Mouse (Mus musculus) erythroid progenitor cell, adult 5-6 weeks (primary cell): ENCODE data around the gene Ccdc9. TPM values are rescaled to one million over a fixed set of nuclear protein-coding genes. Genes with fewer than 3 reads are reported as not detected.
A peak's percentile ranks its signal among the peaks of the same experiment; 100 is the strongest.
"Not testable (repeated sequence)": the region's sequence is repeated elsewhere in the genome, so short reads cannot be mapped to it uniquely, and the experiment has no call there.

ENCODE experiments used
- ATAC-seq: replicated peaks from 2 replicates; pipeline ENCODE4 v1.8.0; 2016; ENCODE audit warnings: moderate number of reproducible peaks, mild to moderate bottlenecking, moderate TSS enrichment, inconsistent platforms; ENCODE audit not compliant: poor library complexity, low FRiP score, severe bottlenecking
- total RNA-seq, 2 experiments: library from RNA; stranded (forward) in 1 of 2; stranded (reverse) in 1 of 2; fragments of 150-400 nt in 1 of 2; fragments of 186-747, 209-891 nt in 1 of 2; gene quantifications; 2 replicates each; pipeline versions ENCODE4 v1.2.3 to v1.2.4; 2015 to 2017; ENCODE audit warnings: low replicate concordance in 2 of 2

The Ccdc9 gene
- total RNA-seq, 2 experiments from 2014 or later = 15.1 to 39.5 TPM

DNA sequence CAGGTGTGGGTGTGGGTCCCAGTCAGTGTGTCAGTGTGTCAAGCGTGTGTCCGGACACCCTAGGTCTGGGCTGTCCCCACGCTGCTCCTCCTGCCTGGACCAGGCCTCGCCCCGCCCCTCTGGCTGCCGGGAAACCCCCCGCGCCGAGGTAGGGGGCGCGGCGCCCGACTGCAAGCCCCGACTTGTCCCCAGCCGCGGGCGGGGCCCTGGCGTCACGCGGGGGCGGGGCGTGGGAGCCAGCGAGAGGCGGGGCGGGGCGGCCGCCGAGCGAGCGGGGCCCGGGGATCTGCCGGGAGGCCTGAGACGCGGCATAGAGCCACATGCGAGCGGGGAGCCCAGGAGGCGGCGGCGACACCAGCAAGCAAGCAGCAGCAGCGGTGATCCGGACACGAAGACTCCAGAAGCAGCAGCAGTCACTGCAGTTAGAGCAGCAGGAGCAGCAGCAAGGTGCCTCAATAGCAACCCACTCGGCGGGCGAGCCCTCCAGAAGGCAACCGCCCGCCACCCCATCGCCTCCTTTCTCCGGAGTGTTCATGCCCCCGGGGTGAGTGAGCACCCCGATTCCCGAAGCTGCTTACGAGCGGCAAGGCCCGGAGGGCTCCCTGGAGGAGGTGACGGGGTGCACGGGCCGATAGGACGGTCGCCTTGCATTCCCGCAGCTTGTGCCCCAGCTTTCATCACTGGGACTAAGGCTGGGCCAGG is 22.9 kb upstream of the Ccdc9 start:
- ATAC-seq = peak; percentile 62

DNA sequence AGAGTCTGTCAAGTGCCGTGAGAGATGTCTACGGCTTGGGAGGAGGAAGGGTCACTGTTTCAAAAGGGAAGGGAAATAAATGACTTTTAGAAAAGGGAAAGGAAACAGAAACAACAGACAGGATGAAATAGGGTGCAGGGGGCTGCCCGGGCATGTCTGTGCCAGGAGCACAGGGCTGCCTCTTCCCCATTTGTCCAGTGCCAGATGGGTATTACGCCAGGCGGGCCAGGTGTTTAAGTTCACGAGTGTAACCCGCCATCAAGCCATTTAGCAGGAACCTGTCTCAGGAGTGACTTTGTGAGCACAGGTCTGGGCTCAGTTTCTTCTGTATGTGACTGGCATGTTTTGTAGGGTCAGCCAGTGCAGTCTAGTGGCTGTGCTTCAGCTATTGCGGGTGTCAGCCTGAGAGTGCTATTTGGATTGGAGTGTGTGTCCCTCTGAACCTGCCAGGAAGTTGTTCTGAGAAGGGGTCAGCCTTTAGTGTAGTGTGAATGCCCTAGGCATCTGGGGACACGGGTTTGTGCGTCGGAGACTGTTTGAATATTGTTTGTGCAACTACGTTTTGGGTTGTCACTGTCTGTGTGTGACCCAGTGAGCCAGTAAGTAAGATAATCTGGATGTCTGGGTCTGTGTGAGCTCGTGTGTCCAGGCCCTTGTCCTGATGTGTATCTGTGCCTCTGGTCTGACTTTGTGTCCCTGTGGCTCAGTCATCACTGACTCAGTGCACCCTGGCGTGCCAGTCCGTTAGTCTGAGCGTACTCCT is 22.1 kb upstream of the Ccdc9 start:
- ATAC-seq = no peak

DNA sequence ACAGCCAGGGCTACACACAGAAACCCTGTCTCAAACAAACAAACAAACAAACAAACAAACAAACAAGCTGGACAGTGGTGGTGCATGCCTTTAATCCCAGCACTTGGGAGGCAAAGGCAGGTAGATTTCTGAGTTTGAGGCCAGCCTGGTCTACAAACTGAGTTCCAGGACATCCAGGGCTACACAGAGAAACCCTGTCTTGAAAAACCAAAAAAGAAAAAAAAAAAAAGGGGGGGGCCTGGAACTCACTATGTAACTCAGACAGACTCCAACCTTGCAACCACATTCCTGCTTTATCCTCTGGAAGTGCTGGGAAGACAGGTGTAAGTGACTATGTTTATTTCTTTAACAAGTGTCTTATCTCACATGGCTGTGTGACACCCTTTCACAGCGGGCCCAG is 21.5 kb upstream of the Ccdc9 start, which contains the start of gene Bbc3:
TSS of gene Bbc3 (plus strand) at position 301 of the 400 bp plus-strand sequence.
- ATAC-seq = not testable (repeated sequence)

DNA sequence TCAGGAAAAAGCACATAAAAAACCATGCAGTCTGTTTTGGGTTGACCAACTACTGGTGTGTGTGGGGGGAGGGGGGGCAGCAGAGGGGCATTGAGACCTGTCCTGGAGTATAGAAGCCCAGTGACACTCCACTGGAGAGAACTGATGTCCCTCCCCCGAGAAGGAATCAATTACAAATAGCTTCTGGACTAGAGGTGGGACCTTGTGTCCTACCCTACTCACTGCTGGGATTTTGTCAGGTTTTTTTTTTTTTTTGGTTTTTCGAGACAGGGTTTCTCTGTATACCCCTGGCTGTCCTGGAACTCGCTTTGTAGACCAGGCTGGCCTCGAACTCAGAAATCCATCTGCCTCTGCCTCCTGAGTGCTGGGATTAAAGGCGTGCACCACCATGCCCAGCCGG is 20.5 kb upstream of the Ccdc9 start:
- ATAC-seq = not testable (repeated sequence)

DNA sequence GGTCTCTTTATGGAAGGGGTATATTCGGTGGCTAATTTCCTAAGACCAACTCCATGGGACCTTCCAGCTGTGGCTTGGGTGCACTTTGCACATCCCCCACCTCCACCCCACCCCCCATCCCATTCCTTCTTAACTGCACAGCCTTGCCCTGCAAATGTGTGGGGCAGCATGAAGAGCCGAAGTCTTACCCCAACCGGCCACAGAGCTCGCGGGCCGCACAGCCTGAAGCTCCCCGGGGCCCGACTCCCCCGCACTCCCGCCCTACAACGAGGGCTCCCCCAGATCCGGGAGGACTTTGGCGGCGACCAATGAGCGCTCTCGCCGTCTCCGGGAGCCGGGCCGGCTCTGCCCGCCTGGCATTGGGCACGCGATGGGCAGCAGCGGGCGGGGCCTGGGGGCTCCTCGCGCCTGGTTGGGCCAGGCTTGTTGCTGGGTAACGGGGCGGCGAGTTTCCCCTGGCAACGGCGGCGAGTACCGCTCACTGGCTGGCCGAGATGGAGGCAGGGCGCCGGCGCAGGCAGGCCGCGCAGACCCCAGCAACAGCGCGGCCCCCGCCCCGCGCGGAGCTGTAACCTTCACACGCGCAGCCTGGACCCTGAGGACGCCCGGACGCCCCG is 12.9 kb upstream of the Ccdc9 start:
- peak; percentile 18; the same call in 1 of the 2 replicates for ATAC-seq

DNA sequence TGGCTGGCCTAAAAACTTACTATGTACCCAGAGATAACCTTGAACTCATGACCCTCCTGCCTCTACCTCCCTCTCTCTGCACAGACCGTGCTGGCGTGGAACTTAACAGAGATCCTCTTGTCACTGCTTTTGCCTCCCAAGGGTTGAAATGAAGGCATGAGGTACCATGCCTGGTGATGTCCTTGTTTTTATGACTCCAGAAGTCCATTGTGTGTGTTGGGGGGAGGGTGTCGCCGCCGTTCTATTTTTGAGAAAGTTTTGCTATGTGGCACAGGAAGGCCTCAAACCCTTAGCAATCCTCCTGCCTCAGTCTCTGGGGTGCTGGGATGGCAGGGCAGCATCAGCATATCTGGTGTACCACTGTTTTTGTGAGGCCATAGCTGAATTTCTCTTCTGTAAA is 12.3 kb upstream of the Ccdc9 start:
- ATAC-seq = no peak

DNA sequence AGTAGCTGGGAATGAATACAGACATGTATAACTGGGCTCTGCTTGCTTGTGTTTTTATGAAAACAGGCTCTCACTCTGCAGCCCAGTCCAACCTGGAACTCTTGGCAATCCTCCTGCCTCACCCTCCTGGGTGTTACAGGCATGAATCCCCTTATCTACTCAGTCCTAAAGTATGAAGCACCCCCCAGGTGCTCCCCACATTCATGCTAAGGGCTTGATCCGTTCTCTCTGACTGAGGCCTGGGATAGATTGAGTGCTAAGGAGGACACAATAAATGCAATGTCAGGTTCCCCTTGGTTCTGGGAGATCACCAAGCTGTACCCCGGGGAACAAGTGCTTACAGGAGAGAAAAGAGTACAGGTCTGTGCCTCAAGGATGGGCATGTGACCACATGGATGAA is 11.0 kb upstream of the Ccdc9 start:
- no peak for ATAC-seq

DNA sequence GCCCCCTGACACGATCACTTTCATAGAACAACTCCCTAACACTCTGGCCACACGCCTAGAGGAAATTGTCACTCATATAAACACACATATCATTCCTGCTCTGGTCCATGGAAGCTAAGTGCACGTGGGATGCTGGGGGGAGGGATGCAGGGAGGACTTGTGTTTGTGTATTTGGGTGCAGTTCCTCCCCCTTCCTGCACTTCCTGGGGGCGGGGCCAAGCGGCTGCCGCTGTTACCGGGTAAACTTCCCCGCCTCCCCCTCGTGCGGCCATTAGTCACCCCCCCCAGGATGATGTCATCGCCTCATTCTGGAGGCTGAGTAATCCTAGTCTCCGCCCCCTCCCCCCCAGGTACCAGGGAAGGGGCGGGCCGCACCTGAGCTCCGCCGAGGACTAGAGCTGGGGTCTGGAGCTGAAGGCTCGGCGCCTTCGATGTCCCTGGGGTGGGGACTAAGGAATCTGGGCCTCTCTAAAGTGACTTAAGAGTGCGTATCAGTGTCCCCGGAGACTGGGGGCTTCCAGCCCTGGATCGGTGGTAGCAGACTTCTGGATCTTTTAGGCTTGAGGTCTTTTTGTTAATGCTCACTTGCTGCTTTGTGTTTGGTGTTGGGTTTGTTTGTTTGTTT is 10.3 kb upstream of the Ccdc9 start:
- ATAC-seq = peak; percentile 66

DNA sequence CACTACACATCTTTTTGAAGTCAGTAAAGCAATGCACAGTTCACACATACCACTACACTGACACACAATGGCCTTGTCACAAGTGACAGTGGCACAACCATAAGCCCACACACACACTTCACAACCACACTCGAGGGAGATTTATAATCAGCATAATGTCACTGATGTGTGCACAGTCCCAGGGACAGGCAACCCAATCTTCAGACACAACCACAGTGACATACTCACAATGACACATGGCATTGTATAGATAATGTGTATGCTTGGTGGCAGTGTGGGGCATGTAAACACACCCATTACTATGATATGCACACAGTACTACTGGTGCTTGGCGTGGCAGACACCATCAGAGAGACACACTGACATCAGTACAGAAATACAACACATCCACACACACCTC is 9.6 kb upstream of the Ccdc9 start:
- ATAC-seq = peak; percentile 46

DNA sequence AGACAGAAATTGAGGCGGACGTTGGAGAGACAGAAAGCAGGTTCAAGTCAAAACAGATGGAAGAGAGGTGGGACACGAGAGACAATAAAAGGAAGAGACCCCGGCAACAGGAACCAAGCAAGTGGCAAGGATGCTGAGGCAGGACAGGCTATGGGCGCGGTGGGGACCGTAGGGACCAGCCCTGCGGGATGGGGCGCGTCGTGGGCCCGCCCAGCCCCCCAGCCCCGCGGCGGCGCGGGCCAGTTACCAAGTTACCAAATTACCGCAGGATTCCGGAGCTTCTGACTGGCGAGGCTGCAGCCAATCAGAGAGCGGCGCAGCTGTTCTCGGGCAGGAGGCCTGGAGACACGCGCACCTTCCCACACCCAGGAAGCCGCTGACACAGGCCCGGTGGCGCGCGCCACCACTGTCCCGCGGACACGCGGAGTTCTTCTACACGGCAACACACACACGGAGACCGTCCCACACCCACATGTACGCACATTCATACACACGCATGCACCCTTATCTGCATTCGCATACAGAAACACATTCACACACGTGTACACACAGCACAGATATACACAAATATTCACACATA is 8.8 kb upstream of the Ccdc9 start:
- peak; percentile 74 for ATAC-seq

DNA sequence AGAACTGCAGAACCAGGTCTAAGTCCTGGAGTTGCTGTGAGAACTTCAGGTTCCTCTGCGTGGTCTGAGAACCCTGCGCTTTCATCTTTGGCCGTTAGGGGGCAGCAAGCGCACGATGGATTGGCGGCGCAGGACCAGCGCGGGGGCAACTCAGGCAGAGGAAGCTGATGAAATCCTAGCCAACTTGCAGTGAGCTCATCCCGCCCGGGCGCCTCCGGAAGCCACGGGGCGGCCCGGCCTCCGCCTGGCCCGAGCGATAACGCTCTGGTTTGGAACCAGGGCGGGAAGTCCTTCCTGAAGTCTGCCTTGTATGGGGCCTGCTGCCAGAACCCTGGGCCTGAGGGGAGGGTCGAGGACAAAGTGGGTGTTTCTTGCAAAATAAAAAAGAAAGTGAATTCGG is 8.2 kb upstream of the Ccdc9 start:
- ATAC-seq = peak; percentile 81

DNA sequence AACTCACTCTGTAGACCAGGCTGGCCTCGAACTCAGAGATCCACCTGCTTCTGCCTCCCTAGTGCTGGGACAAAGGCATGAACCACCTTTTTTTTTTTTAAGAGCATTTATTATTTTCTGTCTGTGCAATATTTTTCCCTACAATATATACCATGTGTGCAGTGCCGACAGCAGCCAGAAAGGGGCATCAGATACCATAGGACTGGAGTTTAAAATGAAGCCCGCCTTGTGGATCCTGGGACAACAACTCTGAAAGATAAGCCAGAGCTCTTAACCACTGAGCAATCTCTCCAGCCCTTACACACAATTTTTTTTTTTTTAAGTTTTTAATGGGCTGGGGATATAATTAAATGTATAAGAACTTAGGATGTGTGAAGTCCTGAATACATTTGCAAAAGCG is 7.8 kb upstream of the Ccdc9 start:
- ATAC-seq = peak; percentile 68

DNA sequence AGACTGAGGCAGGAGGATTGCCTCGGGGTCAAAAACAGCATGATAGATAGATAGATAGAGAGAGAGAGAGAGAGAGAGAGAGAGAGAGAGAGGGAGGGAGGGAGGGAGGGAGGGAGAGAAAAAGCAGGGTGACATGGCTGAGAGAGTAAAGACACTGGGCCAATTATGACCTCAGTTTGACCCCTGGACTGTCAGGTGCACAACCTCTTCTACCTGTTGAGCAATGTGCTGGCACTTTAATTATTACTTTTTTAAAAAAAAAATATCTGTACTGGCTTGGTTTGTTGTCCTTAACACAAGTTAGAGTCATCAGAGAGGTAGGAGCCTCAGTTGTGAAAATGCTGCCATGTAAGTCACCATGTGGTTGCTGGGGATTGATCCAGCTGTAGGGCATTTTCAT is 1.2 kb upstream of the Ccdc9 start:
- no peak for ATAC-seq

DNA sequence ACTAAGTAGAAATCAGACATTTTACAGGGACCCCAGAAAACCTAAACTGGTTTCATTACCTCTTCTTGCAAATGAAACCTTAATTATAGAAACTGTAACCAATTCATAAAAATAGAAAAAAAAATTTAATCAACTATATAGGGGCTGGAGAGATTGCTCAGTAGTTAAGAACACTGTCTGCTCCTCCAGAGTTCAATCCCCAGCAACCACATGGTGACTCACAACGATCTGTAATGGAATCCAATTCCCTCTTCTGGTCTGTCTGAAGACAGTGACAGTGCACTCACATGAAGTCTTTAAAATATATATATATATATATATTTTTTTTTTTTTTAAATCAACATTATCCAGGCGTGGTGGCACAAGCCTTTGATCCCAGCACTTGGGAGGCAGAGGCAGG is 421 bp upstream of the Ccdc9 start:
- ATAC-seq = no peak

DNA sequence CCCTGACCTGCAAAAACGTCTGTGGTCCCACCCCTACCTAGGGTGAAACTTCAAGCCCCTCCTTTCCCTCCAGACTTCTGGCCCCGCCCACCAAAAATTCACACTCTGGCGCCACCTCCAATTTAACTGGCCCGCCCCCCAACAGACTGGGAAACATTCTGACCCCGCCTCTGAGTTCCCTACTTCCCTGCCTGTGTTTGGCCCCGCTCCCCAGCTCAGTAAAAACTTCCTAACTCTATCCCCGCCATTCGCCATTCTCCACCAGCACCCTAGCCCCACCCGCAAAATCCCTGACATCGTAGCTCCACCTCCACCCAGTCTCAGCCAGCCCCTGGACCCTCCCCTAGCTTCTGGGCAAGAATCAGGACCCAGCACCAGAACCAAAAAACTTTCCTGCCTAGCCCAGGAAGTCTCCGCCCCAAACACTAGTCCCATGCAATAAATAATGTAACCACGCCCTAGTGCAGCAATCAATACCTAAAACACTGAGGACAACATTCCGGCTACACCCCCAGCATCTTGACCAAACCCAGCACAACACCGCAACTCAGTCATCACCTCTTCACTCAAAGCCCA is 1.1 kb downstream of the Ccdc9 start:
- peak; percentile 30 for ATAC-seq

DNA sequence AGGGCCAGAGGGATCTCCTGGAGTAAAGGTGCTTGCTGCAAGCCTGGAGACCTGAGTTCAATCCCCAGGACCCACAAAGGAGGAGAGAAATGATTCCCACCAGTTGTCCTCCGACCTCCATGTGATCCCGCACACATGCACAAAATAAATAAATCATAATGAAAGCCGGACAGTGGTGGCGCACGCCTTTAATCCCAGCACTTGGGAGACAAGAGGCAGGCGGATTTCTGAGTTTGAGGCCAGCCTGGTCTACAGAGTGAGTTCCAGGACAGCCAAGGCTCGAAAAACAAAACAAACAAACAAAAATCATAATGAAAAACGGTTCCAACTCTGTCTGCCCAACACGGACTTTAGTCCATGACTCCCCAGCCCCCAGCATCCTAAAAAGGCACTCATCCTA is 1.7 kb downstream of the Ccdc9 start:
- no peak for ATAC-seq

DNA sequence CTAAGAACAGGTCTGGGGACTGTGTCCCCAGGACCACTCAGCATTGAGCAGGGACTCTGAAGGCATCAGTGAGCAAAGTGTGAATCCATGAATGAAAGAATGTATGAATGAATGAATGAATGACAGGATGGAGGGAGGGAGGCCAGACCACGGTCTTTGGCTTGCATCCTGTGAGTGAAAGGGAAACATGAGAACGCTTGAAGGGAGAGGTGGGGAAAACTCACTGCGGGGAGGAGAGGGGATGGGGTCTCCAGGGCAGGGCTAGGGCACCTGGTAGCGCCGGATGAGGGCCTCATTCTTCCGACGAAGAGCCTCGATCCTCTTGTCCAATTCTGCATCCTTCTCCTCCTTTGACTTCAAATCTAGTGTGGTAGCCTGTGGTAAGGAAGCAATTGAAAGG is 2.6 kb downstream of the Ccdc9 start:
- no peak for ATAC-seq

DNA sequence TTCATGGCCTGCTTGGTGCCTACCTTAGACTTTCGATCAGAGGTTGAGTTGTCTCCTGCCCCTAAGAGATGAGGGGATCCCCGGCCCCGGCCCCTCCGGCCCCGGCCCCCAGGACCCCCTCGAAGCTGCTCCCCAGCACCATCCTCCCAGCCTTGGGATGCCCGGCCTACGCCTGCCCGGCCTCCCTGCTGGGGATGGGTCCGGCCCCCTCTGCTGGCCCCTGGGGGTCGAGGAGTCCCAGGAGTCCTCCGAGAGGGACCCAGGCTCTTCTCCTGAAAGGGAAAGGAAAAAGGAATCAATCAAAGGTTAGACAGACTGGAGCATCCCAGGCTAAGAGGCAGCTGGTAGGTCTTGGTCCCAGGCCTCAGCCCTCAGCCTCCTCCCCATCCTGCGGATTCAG is 4.3 kb downstream of the Ccdc9 start:
- no peak for ATAC-seq

DNA sequence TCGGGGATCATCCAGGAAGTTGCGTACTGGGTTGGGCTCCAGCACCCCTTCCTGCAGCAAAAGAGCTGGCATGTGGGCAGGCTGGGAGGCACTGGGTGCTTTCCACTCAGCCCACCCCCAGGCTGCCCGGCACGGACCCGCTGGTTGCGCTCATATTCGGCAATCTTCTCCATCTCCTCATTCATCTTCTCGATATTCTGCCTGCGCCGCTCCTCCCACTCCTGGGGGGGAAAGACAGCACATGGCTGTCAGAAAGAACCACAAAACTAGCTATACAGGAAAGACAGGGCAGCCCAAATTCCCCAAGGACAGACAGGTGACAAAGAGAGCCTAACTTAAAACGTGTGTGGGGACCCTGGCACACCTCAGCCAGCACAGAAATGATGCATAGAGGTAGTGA is 5.9 kb downstream of the Ccdc9 start:
- ATAC-seq = no peak
